Mouse (Mus musculus): ENCODE data around the gene Olfr1097. TPM values are rescaled to one million over a fixed set of nuclear protein-coding genes. Genes with fewer than 3 reads are reported as not detected.

Gene Olfr1097
- not detected in 2 replicates for polyA plus RNA-seq (2016; fragmentation: Nextera tagmentation; extraction: Ambion mirVana)

DNA sequence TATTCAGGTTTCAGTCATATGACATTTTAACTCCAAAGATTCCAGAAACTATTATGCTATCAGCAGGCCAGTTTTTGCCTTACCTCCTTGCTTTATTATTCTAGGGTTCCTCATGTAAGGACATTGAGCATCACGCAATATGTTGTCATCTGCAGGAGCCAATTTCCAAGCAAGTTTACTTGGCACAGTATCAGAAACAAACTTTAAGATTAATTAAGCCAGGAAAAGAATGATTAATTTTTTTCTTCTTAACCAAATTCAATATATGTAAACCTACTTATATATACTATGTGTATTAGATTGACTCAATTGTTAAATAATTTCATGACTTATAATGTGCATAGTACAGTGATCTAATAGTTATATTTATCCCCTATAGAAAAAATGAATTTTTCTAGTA is at the start of gene Olfr1097:
Olfr1097 (minus strand) TSS at position 101 of the 400 bp plus-strand sequence.
- no peaks in the 10 kb centered on the region for H3K36me3 ChIP-seq
- H3K4me3 ChIP-seq (replicated peaks) = no peak within 1 kb of the TSS
- H3K27me3 ChIP-seq = no peaks in the 10 kb centered on the region
- H3K4me1 ChIP-seq (replicated peaks) = no peaks in the 10 kb centered on the region
- H3K4me2 ChIP-seq = no peak within 1 kb of the TSS
- H3K9ac ChIP-seq (replicated peaks) = no peak within 1 kb of the TSS
- ATAC-seq (ENCODE audit: insufficient number of reproducible peaks, insufficient read depth, low FRiP score, low TSS enrichment, low read depth) = no peak
- H3K27ac ChIP-seq = no peak within 1 kb of the TSS
- no peaks in the 10 kb centered on the region for H3K9me3 ChIP-seq
- 94% methylated on average over 1 of the region's 1 CpGs for WGBS

GRCm38 (mm10) chr2:86926557-86926956 is 34.5 kb upstream of the Olfr1097 start:
- no peak for ATAC-seq (ENCODE audit: insufficient number of reproducible peaks, insufficient read depth, low FRiP score, low TSS enrichment, low read depth)
- no peaks in the 10 kb centered on the region for H3K4me1 ChIP-seq (replicated peaks)
- H3K9ac ChIP-seq (replicated peaks) = no peak overlapping the region
- H3K36me3 ChIP-seq = no peaks in the 10 kb centered on the region
- H3K4me2 ChIP-seq = no peak overlapping the region
- H3K27me3 ChIP-seq = no peaks in the 10 kb centered on the region
- H3K27ac ChIP-seq = no peak overlapping the region
- H3K4me3 ChIP-seq (replicated peaks) = no peak overlapping the region
- H3K9me3 ChIP-seq = no peaks in the 10 kb centered on the region

DNA sequence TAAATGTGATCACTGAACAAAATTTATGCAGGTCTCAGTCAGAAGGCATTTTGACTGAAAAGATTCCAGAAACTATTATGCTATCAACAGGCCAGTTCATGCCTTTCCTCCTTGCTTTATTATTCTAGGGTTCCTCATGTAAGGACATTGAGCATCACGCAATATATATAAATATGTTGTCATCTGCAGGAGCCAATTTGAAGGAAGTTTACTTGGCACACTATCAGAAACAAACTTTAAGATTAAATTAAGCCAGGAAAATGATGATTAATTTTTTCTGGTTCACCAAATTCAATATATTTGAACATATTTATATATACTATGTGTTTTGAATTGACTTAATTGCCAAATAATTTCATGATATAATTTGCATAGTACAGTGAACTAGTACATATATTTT is 32.4 kb upstream of the Olfr1097 start, which contains the start of gene Olfr1098:
Olfr1098 (minus strand) TSS at position 101 of the 400 bp plus-strand sequence.
- no peaks in the 10 kb centered on the region for H3K36me3 ChIP-seq
- no peaks in the 10 kb centered on the region for H3K27me3 ChIP-seq
- no peaks in the 10 kb centered on the region for H3K9me3 ChIP-seq
- H3K9ac ChIP-seq (replicated peaks) = no peak within 1 kb of the TSS
- no peaks in the 10 kb centered on the region for H3K4me1 ChIP-seq (replicated peaks)
- no peak for ATAC-seq (ENCODE audit: insufficient number of reproducible peaks, insufficient read depth, low FRiP score, low TSS enrichment, low read depth)
- H3K4me2 ChIP-seq = no peak within 1 kb of the TSS
- H3K4me3 ChIP-seq (replicated peaks) = no peak within 1 kb of the TSS
- H3K27ac ChIP-seq = no peak within 1 kb of the TSS
- WGBS = 89% methylated on average over 1 of the region's 1 CpGs

- no peaks in the 10 kb centered on the region for H3K36me3 ChIP-seq
- H3K4me3 ChIP-seq (replicated peaks) = no peak overlapping the region
- no peak overlapping the region for H3K9ac ChIP-seq (replicated peaks)
- no peaks in the 10 kb centered on the region for H3K9me3 ChIP-seq
- H3K27me3 ChIP-seq = no peaks in the 10 kb centered on the region
- H3K4me1 ChIP-seq (replicated peaks) = no peaks in the 10 kb centered on the region
- no peak overlapping the region for H3K27ac ChIP-seq
- no peak for ATAC-seq (ENCODE audit: insufficient number of reproducible peaks, insufficient read depth, low FRiP score, low TSS enrichment, low read depth)
- 94% methylated on average over 2 of the region's 2 CpGs for WGBS
- no peak overlapping the region for H3K4me2 ChIP-seq
These were observed 13.6 kb upstream of the Olfr1097 start for GRCm38 (mm10) chr2:86905647-86906046.

DNA sequence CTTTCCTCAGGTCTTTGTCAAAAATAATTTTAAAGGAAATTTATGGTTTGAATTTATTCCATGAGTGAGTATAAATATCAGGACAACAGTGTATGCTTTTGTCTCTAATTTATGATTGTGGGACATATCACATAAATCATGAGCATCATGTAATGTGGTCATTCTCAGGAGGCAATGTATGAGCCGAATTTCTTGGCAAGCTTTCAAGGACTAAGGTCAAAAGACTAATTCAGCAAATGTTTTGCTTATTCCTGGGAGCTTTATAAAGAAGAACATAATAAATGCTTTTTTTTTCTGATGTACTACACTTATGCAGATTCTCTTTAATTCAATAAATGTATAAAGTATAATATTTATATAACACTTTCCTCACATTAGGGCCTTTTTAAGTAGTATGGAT is 17.3 kb downstream of the Olfr1097 start, which contains the start of gene Gm13723:
Gm13723 (minus strand) TSS at position 101 of the 400 bp plus-strand sequence.
- no peaks in the 10 kb centered on the region for H3K9me3 ChIP-seq
- no peaks in the 10 kb centered on the region for H3K4me1 ChIP-seq (replicated peaks)
- no peaks in the 10 kb centered on the region for H3K36me3 ChIP-seq
- no peak within 1 kb of the TSS for H3K4me3 ChIP-seq (replicated peaks)
- H3K9ac ChIP-seq (replicated peaks) = no peak within 1 kb of the TSS
- no peak within 1 kb of the TSS for H3K27ac ChIP-seq
- 74% methylated on average over 1 of the region's 1 CpGs for WGBS
- H3K4me2 ChIP-seq = no peak within 1 kb of the TSS
- H3K27me3 ChIP-seq = no peaks in the 10 kb centered on the region
- ATAC-seq (ENCODE audit: insufficient number of reproducible peaks, insufficient read depth, low FRiP score, low TSS enrichment, low read depth) = no peak

GRCm38 (mm10) chr2:86851596-86851995 is 40.4 kb downstream of the Olfr1097 start, which contains the start of gene Olfr1095:
Olfr1095 (minus strand) TSS chr2:86851696.
- H3K9me3 ChIP-seq = no peaks in the 10 kb centered on the region
- H3K4me2 ChIP-seq = no peak within 1 kb of the TSS
- no peak within 1 kb of the TSS for H3K4me3 ChIP-seq (replicated peaks)
- no peaks in the 10 kb centered on the region for H3K36me3 ChIP-seq
- H3K4me1 ChIP-seq (replicated peaks) = no peaks in the 10 kb centered on the region
- H3K27me3 ChIP-seq = no peaks in the 10 kb centered on the region
- WGBS = 92% methylated on average over 3 of the region's 3 CpGs
- no peak for ATAC-seq (ENCODE audit: insufficient number of reproducible peaks, insufficient read depth, low FRiP score, low TSS enrichment, low read depth)
- H3K27ac ChIP-seq = no peak within 1 kb of the TSS
- no peak within 1 kb of the TSS for H3K9ac ChIP-seq (replicated peaks)

Other genes starting within 250 kb of the Olfr1097 start
- gene Olfr1085, start 230.2 kb downstream of the Olfr1097 start, polyA plus RNA-seq (2016; fragmentation: Nextera tagmentation; extraction: Ambion mirVana) = not detected in 2 replicates
- not detected in 2 replicates for gene Olfr1086, start 212.1 kb downstream of the Olfr1097 start, polyA plus RNA-seq (2016; fragmentation: Nextera tagmentation; extraction: Ambion mirVana)
- not detected in 2 replicates for gene Olfr1087, start 193.8 kb downstream of the Olfr1097 start, polyA plus RNA-seq (2016; fragmentation: Nextera tagmentation; extraction: Ambion mirVana)
- not detected in 2 replicates for gene Olfr1089, start 158.5 kb downstream of the Olfr1097 start, polyA plus RNA-seq (2016; fragmentation: Nextera tagmentation; extraction: Ambion mirVana)
- not detected in 2 replicates for gene Olfr1090, start 133.2 kb downstream of the Olfr1097 start, polyA plus RNA-seq (2016; fragmentation: Nextera tagmentation; extraction: Ambion mirVana)
- gene Olfr1093, start 109.7 kb downstream of the Olfr1097 start, polyA plus RNA-seq (2016; fragmentation: Nextera tagmentation; extraction: Ambion mirVana) = not detected in 2 replicates
- gene Olfr141, start 82.2 kb downstream of the Olfr1097 start, polyA plus RNA-seq (2016; fragmentation: Nextera tagmentation; extraction: Ambion mirVana) = not detected in 2 replicates
- gene Olfr1094, start 67.6 kb downstream of the Olfr1097 start, polyA plus RNA-seq (2016; fragmentation: Nextera tagmentation; extraction: Ambion mirVana) = not detected in 2 replicates
- not detected in 2 replicates for gene Olfr1095, start 40.5 kb downstream of the Olfr1097 start, polyA plus RNA-seq (2016; fragmentation: Nextera tagmentation; extraction: Ambion mirVana)
- not detected in 2 replicates for gene Gm13723, start 17.4 kb downstream of the Olfr1097 start, polyA plus RNA-seq (2016; fragmentation: Nextera tagmentation; extraction: Ambion mirVana)
- not detected in 2 replicates for gene Olfr1098, start 32.3 kb upstream of the Olfr1097 start, polyA plus RNA-seq (2016; fragmentation: Nextera tagmentation; extraction: Ambion mirVana)
- not detected in 2 replicates for gene Olfr1099, start 68.5 kb upstream of the Olfr1097 start, polyA plus RNA-seq (2016; fragmentation: Nextera tagmentation; extraction: Ambion mirVana)
- gene Olfr1100, start 87.7 kb upstream of the Olfr1097 start, polyA plus RNA-seq (2016; fragmentation: Nextera tagmentation; extraction: Ambion mirVana) = not detected in 2 replicates
- not detected in 2 replicates for gene Olfr1101, start 99.0 kb upstream of the Olfr1097 start, polyA plus RNA-seq (2016; fragmentation: Nextera tagmentation; extraction: Ambion mirVana)
- not detected in 2 replicates for gene Olfr1102, start 106.2 kb upstream of the Olfr1097 start, polyA plus RNA-seq (2016; fragmentation: Nextera tagmentation; extraction: Ambion mirVana)
- gene Olfr1104, start 134.9 kb upstream of the Olfr1097 start, polyA plus RNA-seq (2016; fragmentation: Nextera tagmentation; extraction: Ambion mirVana) = not detected in 2 replicates
- gene Olfr1105, start 144.3 kb upstream of the Olfr1097 start, polyA plus RNA-seq (2016; fragmentation: Nextera tagmentation; extraction: Ambion mirVana) = not detected in 2 replicates
- not detected in 2 replicates for gene Olfr1106, start 160.1 kb upstream of the Olfr1097 start, polyA plus RNA-seq (2016; fragmentation: Nextera tagmentation; extraction: Ambion mirVana)
- gene Olfr1107, start 183.6 kb upstream of the Olfr1097 start, polyA plus RNA-seq (2016; fragmentation: Nextera tagmentation; extraction: Ambion mirVana) = not detected in 2 replicates
- gene Olfr1109, start 203.8 kb upstream of the Olfr1097 start, polyA plus RNA-seq (2016; fragmentation: Nextera tagmentation; extraction: Ambion mirVana) = not detected in 2 replicates
- gene Olfr259, start 222.4 kb upstream of the Olfr1097 start, polyA plus RNA-seq (2016; fragmentation: Nextera tagmentation; extraction: Ambion mirVana) = not detected in 2 replicates
- not detected in 2 replicates for gene Olfr1110, start 248.1 kb upstream of the Olfr1097 start, polyA plus RNA-seq (2016; fragmentation: Nextera tagmentation; extraction: Ambion mirVana)